Comparison of ENCODE assay signal across 31 mouse cellular contexts in genomic region chr8:86058618-86059017, GRCm38 (mm10).
"Had no signal": no experiment of that assay in that cellular context is flagged by ENCODE, and none has a peak within 500 bp of the region (broad histone marks: within the 10 kb centered on the region; RNA-seq: fewer than 3 reads in every experiment).

No protein-coding gene starts in this region.

- H3K9me3 ChIP-seq: limb, embryonic 10.5 days; limb, embryonic 12.5 days; limb, embryonic 13.5 days; limb, embryonic 15.5 days; liver, embryonic 12.5 days; liver, embryonic 13.5 days; liver, embryonic 15.5 days; lung, embryonic 15.5 days; megakaryocyte, embryonic 14.5 days; midbrain, embryonic 10.5 days; midbrain, embryonic 12.5 days; midbrain, embryonic 13.5 days; midbrain, embryonic 15.5 days; neural tube, embryonic 12.5 days had no signal

- H3K36me3 ChIP-seq: midbrain, embryonic 15.5 days had no signal

- H3K4me1 ChIP-seq: limb, embryonic 10.5 days; limb, embryonic 12.5 days; limb, embryonic 13.5 days; limb, embryonic 15.5 days; liver, embryonic 13.5 days; liver, embryonic 15.5 days; lung, embryonic 15.5 days; midbrain, embryonic 10.5 days; midbrain, embryonic 12.5 days; midbrain, embryonic 13.5 days; midbrain, embryonic 15.5 days; neural tube, embryonic 12.5 days had no signal

- H3K4me3 ChIP-seq: limb, embryonic 10.5 days; limb, embryonic 12.5 days; limb, embryonic 13.5 days; limb, embryonic 15.5 days; liver, embryonic 12.5 days; liver, embryonic 13.5 days; liver, embryonic 15.5 days; lung, embryonic 15.5 days; megakaryocyte, embryonic 14.5 days; midbrain, embryonic 10.5 days; midbrain, embryonic 12.5 days; midbrain, embryonic 13.5 days; midbrain, embryonic 15.5 days; myocyte; neural tube, embryonic 12.5 days had no signal

- H3K27me3 ChIP-seq: limb, embryonic 12.5 days; limb, embryonic 13.5 days; limb, embryonic 15.5 days; liver, embryonic 12.5 days; liver, embryonic 13.5 days; liver, embryonic 15.5 days; lung, embryonic 15.5 days; megakaryocyte, embryonic 14.5 days; midbrain, embryonic 12.5 days; midbrain, embryonic 13.5 days; midbrain, embryonic 15.5 days; neural tube, embryonic 12.5 days had no signal

- ATAC-seq: liver, embryonic 12.5 days; liver, postnatal 0 days; lung, postnatal 0 days; midbrain, embryonic 13.5 days; midbrain, embryonic 15.5 days; midbrain, embryonic 16.5 days had no signal

- H3K9ac ChIP-seq: limb, embryonic 12.5 days; limb, embryonic 13.5 days; limb, embryonic 15.5 days; liver, embryonic 12.5 days; liver, embryonic 13.5 days; liver, embryonic 14.5 days; liver, embryonic 15.5 days; liver, postnatal 0 days; lung, embryonic 14.5 days; lung, embryonic 15.5 days; midbrain, embryonic 12.5 days; midbrain, embryonic 13.5 days; midbrain, embryonic 15.5 days; neural tube, embryonic 12.5 days had no signal

- H3K27ac ChIP-seq: limb, embryonic 10.5 days; limb, embryonic 12.5 days; limb, embryonic 13.5 days; limb, embryonic 15.5 days; liver, embryonic 12.5 days; liver, embryonic 13.5 days; liver, embryonic 14.5 days; liver, embryonic 15.5 days; lung, embryonic 15.5 days; macrophage; midbrain, embryonic 10.5 days; midbrain, embryonic 12.5 days; midbrain, embryonic 13.5 days; midbrain, embryonic 15.5 days; neural tube, embryonic 12.5 days had no signal

- DNase-seq: left cerebral cortex, postnatal 4 days; liver; liver, embryonic 13.5 days; liver, postnatal 0 days; lung, adult 18-20 months; lung, adult 2 months; lung, postnatal 10 days; lung, postnatal 14 days; lung, postnatal 36 days; lung, postnatal 4 days had no signal

- H3K4me2 ChIP-seq: limb, embryonic 12.5 days; limb, embryonic 13.5 days; limb, embryonic 15.5 days; liver, embryonic 11.5 days; liver, embryonic 12.5 days; liver, embryonic 13.5 days; liver, embryonic 15.5 days; lung, embryonic 14.5 days; lung, embryonic 15.5 days; midbrain, embryonic 11.5 days; midbrain, embryonic 12.5 days; midbrain, embryonic 13.5 days; midbrain, embryonic 15.5 days; neural tube, embryonic 12.5 days had no signal
